Mouse (Mus musculus) cerebellum, postnatal 4 days (tissue): ENCODE measurements around the gene Ddb2.
A peak's percentile ranks its signal among the peaks of the same experiment; 100 is the strongest.

Experiments used
- DNase-seq, 2 experiments: peaks; one replicate each; pipeline ENCODE4 v3.0.0; 2022; ENCODE audit warnings: low spot score in 2 of 2, mixed read lengths in 1 of 2

Gene Ddb2

DNA sequence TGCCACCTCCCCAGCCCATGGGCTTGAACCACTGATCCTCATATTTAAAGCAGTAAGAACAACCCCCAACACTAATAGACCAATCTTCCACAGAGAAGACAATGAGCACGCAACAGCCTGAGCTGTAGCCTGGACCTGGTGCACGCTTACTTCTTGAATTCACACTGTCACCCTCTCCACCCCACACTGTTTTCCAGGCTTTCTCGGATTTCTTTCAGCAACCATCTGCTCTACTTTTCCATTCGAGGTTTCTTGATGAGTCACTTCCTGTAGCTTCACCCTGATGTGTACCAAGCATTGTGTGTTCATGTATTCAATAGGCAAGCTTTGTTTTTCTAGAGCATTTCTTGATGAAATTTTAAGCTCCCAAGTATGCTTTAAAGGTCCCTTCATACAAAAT is 49.4 kb downstream of the Ddb2 start:
- no peak for DNase-seq

DNA sequence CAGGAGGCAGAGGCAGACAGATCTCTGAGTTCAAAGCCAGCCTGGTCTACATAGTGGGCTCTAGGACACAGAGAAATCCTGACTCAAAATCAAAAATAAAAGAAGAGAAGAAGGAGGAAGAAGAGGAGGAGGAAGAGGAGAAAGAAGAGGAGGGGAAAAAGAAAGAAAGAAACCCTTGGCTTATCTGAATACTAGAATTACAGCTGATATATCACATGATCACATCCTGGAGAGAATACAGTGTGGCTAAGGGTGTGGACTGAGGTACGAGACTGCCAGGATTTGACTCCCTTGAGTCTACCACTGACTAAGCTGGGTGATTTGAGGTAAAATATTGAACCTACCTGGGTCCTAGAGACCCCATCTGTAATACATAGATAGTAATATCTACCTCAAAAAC is 50.6 kb downstream of the Ddb2 start:
- DNase-seq, result no peak

DNA sequence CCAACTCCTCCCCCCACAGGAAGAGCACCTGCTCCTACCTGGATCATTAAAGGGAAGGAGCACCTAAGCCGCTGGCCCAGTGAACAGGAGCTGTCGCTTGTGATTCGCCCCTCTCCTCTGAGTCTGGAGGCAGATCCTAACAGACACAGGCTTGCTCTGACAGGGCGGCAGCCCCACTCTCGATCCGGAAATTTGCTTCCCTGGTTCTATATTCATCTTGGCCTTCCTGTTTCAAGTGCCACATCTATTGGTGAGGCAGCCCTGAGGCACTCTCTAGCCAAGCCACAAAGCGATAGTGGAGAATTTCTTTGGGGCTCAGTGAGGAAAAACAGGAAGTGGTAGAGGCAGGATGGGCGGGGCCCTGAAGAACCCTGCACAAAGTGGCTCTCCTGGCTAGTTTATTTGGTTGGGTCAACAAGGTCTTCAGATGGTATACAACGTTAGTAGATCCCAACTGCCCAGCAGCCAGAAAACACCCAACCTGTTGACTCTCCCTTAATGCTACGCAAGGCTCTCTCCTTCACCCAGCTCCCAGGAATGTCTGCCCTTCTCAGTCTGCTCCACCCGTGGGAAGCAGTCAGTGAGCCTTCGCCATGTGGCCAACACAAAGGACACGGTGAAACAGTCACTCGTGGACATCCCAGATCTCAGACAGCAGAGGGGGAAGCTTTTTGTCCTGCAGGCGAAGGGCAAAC is 52.9 kb downstream of the Ddb2 start, which contains the start of gene Madd:
Gene Madd, minus strand, starts transcription at position 127 of the 695 bp plus-strand sequence.
- DNase-seq, result no peak

DNA sequence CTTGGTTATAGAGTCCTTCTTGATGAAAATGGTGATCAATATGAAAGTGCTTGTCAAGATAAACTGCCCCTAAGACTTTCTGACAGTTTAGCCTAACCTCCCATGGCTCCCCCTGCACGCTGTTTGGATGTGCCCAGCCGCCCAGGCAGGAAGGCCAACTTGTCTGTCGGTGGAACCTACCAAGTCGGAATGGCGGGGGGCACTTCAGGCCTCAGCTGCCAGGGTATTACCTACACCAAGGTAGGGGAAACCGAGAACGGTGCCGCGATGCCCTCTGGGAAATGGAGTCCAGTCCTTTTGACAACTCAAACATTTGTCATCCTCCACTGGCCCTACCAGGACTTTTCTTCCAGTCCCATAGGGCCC is 53.7 kb downstream of the Ddb2 start:
- DNase-seq, result peak; percentile 82 to 92

DNA sequence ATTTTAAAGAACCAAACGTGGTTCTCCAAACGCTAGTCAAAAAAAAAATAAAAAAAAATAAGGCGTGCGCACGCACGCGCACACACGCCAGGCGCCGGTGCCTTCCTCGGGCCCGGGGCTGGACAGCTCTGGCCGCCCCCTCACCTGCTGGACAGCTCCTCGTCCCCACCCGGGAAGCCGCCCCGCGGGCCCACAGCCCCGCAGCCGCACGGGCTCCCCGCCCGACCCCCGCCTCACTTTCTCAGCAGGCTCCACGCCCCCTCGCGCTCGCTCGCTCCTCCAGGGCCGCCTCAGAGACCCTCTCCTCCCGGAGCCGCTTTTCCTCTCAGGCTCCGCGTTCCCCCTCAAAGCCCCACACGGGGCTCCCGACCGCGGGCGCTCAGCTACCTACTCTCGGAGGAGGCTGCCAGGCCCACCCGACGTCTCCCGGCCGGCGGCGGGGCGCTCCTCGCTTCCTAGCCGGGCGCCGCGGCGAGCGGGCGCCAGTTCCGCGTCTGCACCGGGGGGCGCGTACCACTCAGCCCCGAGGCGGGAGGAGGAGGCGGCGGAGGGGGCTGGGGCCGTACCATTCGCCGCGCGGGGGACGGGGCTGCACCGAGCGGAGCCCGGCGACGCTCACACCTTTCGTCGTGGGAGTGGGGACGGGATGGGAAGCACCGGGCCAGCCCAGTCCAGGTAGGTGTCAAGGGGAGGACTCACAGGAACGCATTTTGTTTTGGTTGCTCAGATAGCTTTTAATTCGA is 54.2 kb downstream of the Ddb2 start:
- peak; percentile 73 to 85 for DNase-seq

DNA sequence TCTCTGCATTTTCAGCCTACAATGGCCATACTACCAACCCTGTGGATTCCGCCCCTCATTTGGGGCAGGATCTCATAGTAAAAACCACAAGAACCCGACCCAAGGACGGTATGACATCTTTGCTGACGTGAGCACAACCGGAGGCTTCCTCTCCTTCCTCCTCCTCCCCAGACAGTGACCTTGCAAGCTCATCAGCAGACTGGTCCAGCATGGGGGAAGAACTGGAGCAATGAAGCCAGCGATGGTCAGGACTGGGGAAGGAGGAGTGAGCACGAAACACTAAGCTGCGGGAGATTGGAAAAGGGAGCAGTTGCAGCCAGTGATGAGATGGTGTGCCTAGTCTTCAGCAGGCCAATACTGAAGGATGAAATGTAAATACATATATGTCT is 54.8 kb downstream of the Ddb2 start:
- no peak for DNase-seq

- no peak for DNase-seq
These were observed 56.1 kb downstream of the Ddb2 start for GRCm38 (mm10) chr2:91180706-91181105.

- no peak for DNase-seq
These were observed 57.0 kb downstream of the Ddb2 start for GRCm38 (mm10) chr2:91179825-91180224.

DNA sequence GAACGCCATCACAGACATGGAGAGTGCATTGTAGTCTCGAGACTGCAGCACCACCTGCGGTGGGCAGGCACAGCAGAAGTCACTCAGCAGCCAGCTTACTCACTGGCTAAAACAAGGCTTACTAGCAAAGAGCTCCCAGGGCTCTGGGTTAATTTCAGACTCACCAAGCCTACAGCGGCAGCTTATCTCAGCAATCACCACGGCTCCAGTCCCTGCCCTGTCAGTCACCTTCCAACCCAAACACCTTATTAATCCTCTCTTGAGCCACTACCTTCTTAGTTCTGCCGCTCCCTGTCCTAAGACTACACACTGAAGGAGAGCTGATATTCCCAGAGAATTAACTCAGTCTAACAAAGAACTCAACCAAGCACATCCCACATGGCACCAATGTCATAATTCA is 60.5 kb downstream of the Ddb2 start:
- no peak for DNase-seq

DNA sequence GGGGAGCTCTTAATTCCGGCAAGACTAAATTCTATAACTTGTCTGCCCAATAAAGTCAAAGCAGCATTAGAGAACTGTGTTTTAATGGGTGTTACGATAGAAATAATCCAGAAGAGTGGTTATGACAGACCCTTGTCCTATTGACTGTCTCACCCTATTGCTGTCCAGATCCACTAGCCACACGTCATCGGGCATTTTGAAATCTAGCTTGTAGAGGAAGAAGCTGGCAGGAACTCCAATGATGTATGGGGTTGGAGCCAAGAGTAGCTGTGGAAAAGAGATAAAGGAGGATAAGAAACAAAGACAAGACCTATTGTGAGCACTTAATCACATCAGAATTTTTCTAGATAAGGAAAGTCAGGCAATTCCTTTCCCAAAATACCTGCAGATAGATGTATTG is 61.3 kb downstream of the Ddb2 start:
- no peak for DNase-seq

GRCm38 (mm10) chr2:91169587-91170322 is 67.0 kb downstream of the Ddb2 start:
- no peak for DNase-seq

- no peak for DNase-seq
These were observed 69.2 kb downstream of the Ddb2 start for GRCm38 (mm10) chr2:91167629-91168028.

- DNase-seq, result no peak
These were observed 71.8 kb downstream of the Ddb2 start for GRCm38 (mm10) chr2:91164991-91165390.

DNA sequence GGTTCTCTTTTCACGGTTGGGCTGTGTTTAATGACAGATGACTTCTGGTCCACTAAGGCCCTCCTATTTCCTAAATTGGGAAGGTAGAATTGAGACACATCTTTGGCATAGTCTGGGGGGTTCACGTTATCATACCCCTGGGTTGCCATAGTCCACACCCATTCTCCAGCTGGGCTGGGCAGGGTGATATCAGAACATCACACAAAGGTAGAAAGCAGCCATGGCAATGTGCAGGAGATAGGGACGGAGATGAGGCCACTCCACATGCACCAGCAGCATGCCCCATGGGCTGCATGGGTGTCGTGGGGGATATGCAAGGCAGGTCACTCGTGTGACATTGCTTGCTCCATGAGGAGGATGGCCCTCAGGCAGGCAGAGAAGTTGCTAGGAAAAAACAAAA is 73.2 kb downstream of the Ddb2 start:
- no peak for DNase-seq

DNA sequence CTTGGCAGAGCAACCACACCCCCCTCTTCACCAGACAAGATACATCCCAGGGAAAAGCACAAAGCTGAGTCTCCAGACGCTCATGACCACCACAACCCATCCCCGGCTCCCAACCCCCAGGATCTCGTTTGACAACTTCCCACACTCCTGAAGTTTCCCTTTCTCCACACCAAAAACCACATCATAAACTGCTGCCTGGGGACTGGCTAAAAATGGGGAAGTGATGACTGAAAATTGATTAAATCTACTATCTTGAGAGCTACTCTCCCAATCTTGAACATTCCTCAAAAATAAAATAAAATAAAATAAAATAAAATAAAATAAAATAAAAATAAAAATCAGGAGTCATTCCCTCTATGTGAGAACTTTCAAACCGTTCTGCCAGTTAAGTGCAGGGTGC is 73.8 kb downstream of the Ddb2 start:
- no peak for DNase-seq
